ENCODE assay signal across 8 mouse cellular contexts in genomic region chr11:40753836-40754235, GRCm38 (mm10). TPM values are rescaled to one million over a fixed set of nuclear protein-coding genes. Genes with fewer than 3 reads are reported as not detected.
DNase-seq lines count a peak whose midpoint lies in the region; ATAC-seq and TF ChIP-seq lines count a peak whose summit lies in the region.

No protein-coding gene starts in this region.

- no peak overlapping the region for H3K27ac ChIP-seq in liver, embryonic 11.5 days (ENCODE audit: low read depth, low read length)
- no peak overlapping the region for H3K27ac ChIP-seq in cerebellum, adult 2 months (ENCODE audit: insufficient read depth, low read length)

- WGBS in liver, embryonic 11.5 days = 74% methylated on average over 6 of the region's 6 CpGs
- WGBS in cerebellum, adult 2 months = 47% methylated on average over 6 of the region's 6 CpGs

- no peak for ATAC-seq in liver, embryonic 11.5 days (replicated peaks; ENCODE audit: low FRiP score)

- 0 out of 2 replicates have a peak overlapping the region, but pooled peaks have one; percentile 9 for H3K4me3 ChIP-seq in liver, embryonic 11.5 days (ENCODE audit: low read depth, low read length)
- H3K4me3 ChIP-seq in cerebellum, adult 2 months (replicated peaks; ENCODE audit: insufficient read depth, low read depth, low read length) = no peak overlapping the region

- H3K9me3 ChIP-seq in liver, embryonic 11.5 days (ENCODE audit: control insufficient read depth, low read length) = no peaks in the 10 kb centered on the region

- intact Hi-C loops in gastrocnemius, postnatal 14 days (cut with DNase I; ENCODE audit: low total_unique reads) = loop anchor here (10.0 kb wide), 1 partner anchor 59 kb away; the partner anchor contains the start of gene Mat2b
- intact Hi-C loops in gastrocnemius, postnatal 36 days (cut with DNase I) = loop anchor here (5.0 kb wide), 1 partner anchor 62 kb away; no protein-coding TSS in a partner anchor

- TF ChIP-seq POLR2A in cerebellum, adult 2 months (IDR thresholded peaks at IDR 0.05; ENCODE audit: borderline replicate concordance, insufficient read depth, low read length) = no peak

- no peak overlapping the region for H3K9ac ChIP-seq in liver, embryonic 11.5 days (ENCODE audit: low read depth, low read length)

- peak; percentile 20 for DNase-seq in gastrocnemius, postnatal 14 days
- DNase-seq in gastrocnemius, postnatal 36 days = no peak
- DNase-seq in CD4-positive helper T cell, adult 2 months (ENCODE audit: low read depth, low spot score) = peak; percentile 26
- peak; percentile 39 for DNase-seq in heart, adult 8-10 months (ENCODE audit: low spot score)
- DNase-seq in liver, embryonic 11.5 days (ENCODE audit: low spot score) = no peak
- no peak for DNase-seq in cerebellum, adult 2 months
- no peak for DNase-seq in cerebellum, postnatal 10 days
- DNase-seq in testis, postnatal 14 days (ENCODE audit: low spot score) = no peak

- H3K36me3 ChIP-seq in liver, embryonic 11.5 days (ENCODE audit: control insufficient read depth, insufficient read depth, low read length) = peaks cover 2% of the 10 kb centered on the region; the same call in 1 of the 2 replicates

- peaks cover 6% of the 10 kb centered on the region for H3K4me1 ChIP-seq in liver, embryonic 11.5 days (replicated peaks; ENCODE audit: control insufficient read depth, insufficient read depth, low read length)
- peaks cover 4% of the 10 kb centered on the region; the same call in 1 of the 2 replicates for H3K4me1 ChIP-seq in cerebellum, adult 2 months (ENCODE audit: control insufficient read depth, insufficient read depth, low read length)

- H3K4me2 ChIP-seq in liver, embryonic 11.5 days = peak overlapping the region; percentile 88

- TF ChIP-seq CTCF in cerebellum, adult 2 months (IDR thresholded peaks at IDR 0.05; ENCODE audit: borderline replicate concordance, insufficient read depth, low read depth, low read length) = no peak

- H3K27me3 ChIP-seq in liver, embryonic 11.5 days (replicated peaks; ENCODE audit: control insufficient read depth, insufficient read depth, low read length) = no peaks in the 10 kb centered on the region
- H3K27me3 ChIP-seq in cerebellum, adult 2 months (ENCODE audit: control insufficient read depth, insufficient read depth, low read length) = no peaks in the 10 kb centered on the region

RNA-seq across cellular contexts. Expression of gene Ccng1, which starts 1.3 kb away (rescaled TPM):
- 100 to 1,000 TPM; 579 to 591 TPM for total RNA-seq in gastrocnemius, postnatal 14 days (2021)
- total RNA-seq in gastrocnemius, postnatal 36 days (2021) = 100 to 1,000 TPM; 662 to 671 TPM
- total RNA-seq in heart, adult 8-10 months (2022) = 100 to 1,000 TPM; 477 to 593 (median 535) TPM
- polyA plus RNA-seq in liver, embryonic 11.5 days (2014; fragmentation: Nextera tagmentation; extraction: Ambion mirVana) = 50.2 and 60.6 TPM in 2 replicates
- 26.8 and 27.8 TPM in 2 replicates for polyA plus RNA-seq in cerebellum, adult 2 months (2012; rRNA removed)

RNA-seq across cellular contexts. Expression of gene Nudcd2, which starts 20.4 kb away (rescaled TPM):
- total RNA-seq in gastrocnemius, postnatal 14 days (2021) = 10 to 100 TPM; 14.3 to 20.1 TPM
- 10 to 100 TPM in 1 of 2 experiments, 1 to 10 TPM in 1; 8.3 to 13.7 TPM for total RNA-seq in gastrocnemius, postnatal 36 days (2021)
- total RNA-seq in heart, adult 8-10 months (2022) = 10 to 100 TPM; 13.1 to 19.0 (median 15.7) TPM
- 191 and 202 TPM in 2 replicates for polyA plus RNA-seq in liver, embryonic 11.5 days (2014; fragmentation: Nextera tagmentation; extraction: Ambion mirVana)
- polyA plus RNA-seq in cerebellum, adult 2 months (2012; rRNA removed) = 22.2 and 22.9 TPM in 2 replicates

RNA-seq across cellular contexts. Expression of gene Hmmr, which starts 20.6 kb away (rescaled TPM):
- 1 to 10 TPM; 1.8 to 1.9 TPM for total RNA-seq in gastrocnemius, postnatal 14 days (2021)
- total RNA-seq in gastrocnemius, postnatal 36 days (2021) = under 1 TPM; 0.30 to 0.38 TPM
- total RNA-seq in heart, adult 8-10 months (2022) = under 1 TPM in 3 of 4 experiments, not detected in 1; 0.09 to 0.25 (median 0.20) TPM
- 92.0 and 96.9 TPM in 2 replicates for polyA plus RNA-seq in liver, embryonic 11.5 days (2014; fragmentation: Nextera tagmentation; extraction: Ambion mirVana)
- 0.08 and 0.13 TPM in 2 replicates for polyA plus RNA-seq in cerebellum, adult 2 months (2012; rRNA removed)

RNA-seq across cellular contexts. Expression of gene Mat2b, which starts 58.8 kb away (rescaled TPM):
- 10 to 100 TPM; 50.2 to 53.9 TPM for total RNA-seq in gastrocnemius, postnatal 14 days (2021)
- total RNA-seq in gastrocnemius, postnatal 36 days (2021) = 10 to 100 TPM; 59.1 to 60.7 TPM
- 100 to 1,000 TPM in 2 of 4 experiments, 10 to 100 TPM in 2; 92.5 to 111 (median 98.4) TPM for total RNA-seq in heart, adult 8-10 months (2022)
- 94.2 and 105 TPM in 2 replicates for polyA plus RNA-seq in liver, embryonic 11.5 days (2014; fragmentation: Nextera tagmentation; extraction: Ambion mirVana)
- 109 and 124 TPM in 2 replicates for polyA plus RNA-seq in cerebellum, adult 2 months (2012; rRNA removed)

Comparison
In these comparisons a context has a peak if more than half of its experiments do, and no peak if none do; other contexts are left out.
1. DNase-seq: peak in gastrocnemius, postnatal 14 days (single experiment), CD4-positive helper T cell, adult 2 months (single experiment) and heart, adult 8-10 months (single experiment); none in gastrocnemius, postnatal 36 days (0 of 2), liver, embryonic 11.5 days (single experiment), cerebellum, adult 2 months (0 of 2), cerebellum, postnatal 10 days (0 of 2) and testis, postnatal 14 days (single experiment).